Mouse (Mus musculus): ENCODE data around the gene Kin. TPM values are rescaled to one million over a fixed set of nuclear protein-coding genes. Genes with fewer than 3 reads are reported as not detected.

The Kin gene
- 22.0 and 24.7 TPM in 2 replicates for polyA plus RNA-seq (2015; fragmentation: Nextera tagmentation; extraction: Ambion mirVana)

DNA sequence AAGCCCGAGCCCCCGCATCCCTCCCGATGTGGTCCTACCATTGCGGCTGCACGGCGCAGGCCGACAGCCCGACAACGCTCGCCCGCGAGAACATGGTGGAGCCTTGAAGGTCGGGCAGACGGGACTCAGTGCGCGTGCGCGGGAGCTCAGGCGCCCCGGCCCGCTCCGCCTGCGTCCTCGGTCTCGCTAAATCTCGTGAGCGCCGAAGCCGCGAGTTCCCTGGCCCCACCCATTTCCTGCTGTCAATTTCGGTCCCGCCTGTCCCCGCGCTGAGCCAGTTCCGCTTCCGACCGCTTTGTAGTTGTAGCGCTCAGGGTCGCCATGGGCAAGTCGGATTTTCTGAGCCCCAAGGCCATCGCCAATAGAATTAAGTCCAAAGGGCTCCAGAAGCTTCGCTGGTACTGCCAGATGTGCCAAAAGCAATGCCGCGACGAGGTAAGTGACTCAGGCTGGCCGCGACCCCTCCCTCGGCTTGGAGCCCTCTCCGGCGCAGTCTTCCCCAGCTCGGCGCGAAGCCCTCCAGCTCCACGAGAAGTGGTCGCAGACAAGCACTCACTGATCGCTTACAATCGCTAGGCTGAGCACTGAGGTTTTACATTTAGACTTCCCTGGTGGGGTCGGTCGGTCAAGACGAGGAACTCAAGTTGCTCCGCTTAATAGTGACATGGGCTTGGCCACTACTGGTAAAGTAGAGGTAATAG lies at the start of gene Kin, which contains the start of gene Atp5c1:
Kin (plus strand) TSS at position 284 of the 701 bp plus-strand sequence.
Atp5c1 (minus strand) TSS at position 201 of the 701 bp plus-strand sequence.

DNA sequence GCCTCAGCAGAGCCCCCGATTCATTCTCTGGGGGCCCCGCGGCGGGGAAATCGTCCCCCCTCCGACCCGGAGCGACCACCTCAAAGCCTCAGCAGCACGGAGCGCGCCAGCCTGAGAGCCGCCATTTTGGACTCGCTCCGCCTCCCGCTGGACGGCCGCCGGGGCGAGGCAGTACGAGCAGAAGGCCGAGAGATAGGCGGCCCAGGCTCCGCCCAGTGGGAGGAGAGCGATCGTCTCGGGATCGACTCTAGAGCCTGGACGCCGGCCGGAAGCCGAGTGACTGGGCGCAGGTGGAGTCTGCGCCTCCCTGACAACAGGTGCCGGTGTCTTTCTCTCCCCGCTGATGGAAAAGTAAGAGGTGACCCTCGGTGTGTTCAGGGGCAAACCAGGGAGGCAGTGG lies 31.9 kb upstream of the Kin start, which contains the start of gene Taf3:
Taf3 (minus strand) TSS at position 136 of the 400 bp plus-strand sequence.

DNA sequence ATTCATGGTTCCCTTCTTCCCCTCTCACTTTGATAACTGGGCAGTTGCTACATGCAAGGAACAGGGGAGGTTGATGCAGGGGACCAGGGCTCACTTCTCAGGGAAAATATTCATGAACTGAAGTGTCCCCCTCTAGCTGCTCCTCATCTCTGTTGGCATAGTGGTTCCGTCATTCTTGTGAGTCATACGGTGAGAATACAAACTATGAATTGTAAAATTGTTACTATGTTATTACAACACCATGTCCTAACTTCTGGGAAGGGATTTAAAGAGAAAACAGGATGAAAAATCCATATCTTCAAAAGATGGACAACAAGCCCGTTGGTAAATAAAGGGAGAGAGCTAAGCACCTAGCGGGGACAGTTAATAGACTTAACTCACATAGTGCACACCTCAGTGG lies 50.9 kb downstream of the Kin start, which contains the start of gene Itih2:
Itih2 (minus strand) TSS at position 101 of the 400 bp plus-strand sequence.

Other genes with a start within 250 kb of the Kin start
- not detected in 2 replicates for gene 4930412O13Rik, start 199.3 kb upstream of the Kin start, polyA plus RNA-seq (2015; fragmentation: Nextera tagmentation; extraction: Ambion mirVana)
- 0.54 TPM in 1 of 2 replicates, not detected in the other for gene 9230102O04Rik, start 191.1 kb upstream of the Kin start, polyA plus RNA-seq (2015; fragmentation: Nextera tagmentation; extraction: Ambion mirVana)
- 5.2 and 5.3 TPM in 2 replicates for gene Gata3, start 190.6 kb upstream of the Kin start, polyA plus RNA-seq (2015; fragmentation: Nextera tagmentation; extraction: Ambion mirVana)
- 9.7 and 11.0 TPM in 2 replicates for gene Taf3, start 32.0 kb upstream of the Kin start, polyA plus RNA-seq (2015; fragmentation: Nextera tagmentation; extraction: Ambion mirVana)
- 708 and 751 TPM in 2 replicates for gene Atp5c1, start 83 bp upstream of the Kin start, polyA plus RNA-seq (2015; fragmentation: Nextera tagmentation; extraction: Ambion mirVana)
- gene Itih2, start 50.8 kb downstream of the Kin start, polyA plus RNA-seq (2015; fragmentation: Nextera tagmentation; extraction: Ambion mirVana), result 3.9 and 6.2 TPM in 2 replicates
- 12.3 and 13.5 TPM in 2 replicates for gene Itih5, start 73.0 kb downstream of the Kin start, polyA plus RNA-seq (2015; fragmentation: Nextera tagmentation; extraction: Ambion mirVana)

Measured in neural tube, postnatal 0 days (tissue).